Mouse (Mus musculus) midbrain, embryonic 13.5 days (tissue): ENCODE data around the gene Asb11. TPM values are rescaled to one million over a fixed set of nuclear protein-coding genes. Genes with fewer than 3 reads are reported as not detected.

Experiments used
- ATAC-seq: fragments of 200-750 bp; cut with Nextera tagmentation; 2 replicates; pipeline ENCODE4 v1.8.0; 2017; ENCODE audit warnings: mild to moderate bottlenecking, moderate TSS enrichment, moderate library complexity
- H3K27ac ChIP-seq: fragments of 300-500 bp; sonication (generic); 2 replicates; pipeline ENCODE4 v1.5.1; 2015; ENCODE audit warnings: inconsistent platforms, mild to moderate bottlenecking, moderate library complexity
- H3K27me3 ChIP-seq: fragments of 300-500 bp; sonication (generic); 2 replicates; pipeline ENCODE4 v1.6.1; 2015; ENCODE audit warnings: mild to moderate bottlenecking, inconsistent platforms
- H3K36me3 ChIP-seq: fragments of 300-500 bp; sonication (generic); 2 replicates; pipeline ENCODE4 v1.6.1; 2015; ENCODE audit warnings: mild to moderate bottlenecking, inconsistent platforms
- H3K4me1 ChIP-seq: fragments of 300-500 bp; sonication (generic); replicated peaks from 2 replicates; pipeline ENCODE4 v1.6.1; 2015; ENCODE audit warnings: inconsistent platforms
- H3K4me2 ChIP-seq: fragments of 300-500 bp; sonication (generic); replicated peaks from 2 replicates; pipeline ENCODE4 v1.6.1; 2015; ENCODE audit warnings: moderate library complexity, mild to moderate bottlenecking, inconsistent platforms
- H3K4me3 ChIP-seq: fragments of 300-500 bp; sonication (generic); replicated peaks from 2 replicates; pipeline ENCODE4 v1.5.1; 2015; ENCODE audit warnings: mild to moderate bottlenecking, inconsistent platforms
- H3K9ac ChIP-seq: fragments of 300-500 bp; sonication (generic); replicated peaks from 2 replicates; pipeline ENCODE4 v1.6.1; 2015; ENCODE audit warnings: mild to moderate bottlenecking, inconsistent platforms
- H3K9me3 ChIP-seq: fragments of 300-500 bp; sonication (generic); 2 replicates; pipeline ENCODE4 v1.6.1; 2016; ENCODE audit warnings: mild to moderate bottlenecking, inconsistent platforms
- WGBS: fragments of 180-500 bp; shearing (Covaris S2); methylation state at CpG from one replicate; pipeline ENCODE4 v1.1.7; 2015; 5-methylcytosine and 5-hydroxymethylcytosine counted together
- polyA plus RNA-seq: library from polyadenylated mRNA; unstranded; fragments of >200 nt; fragmentation: Nextera tagmentation; extraction: Ambion mirVana; gene quantifications from 2 replicates; pipeline ENCODE4 v1.2.1, GENCODE M21; 2015

Asb11 gene
- polyA plus RNA-seq, 1 experiment from 2014 or later, result not detected

GRCm38 (mm10) chrX:164446106-164446551 is 9.3 kb downstream of the Asb11 start:
- Histone ChIP-seq H3K9me3 (no peaks in the 10 kb centered on the region), H3K27ac (no peak overlapping the region), H3K4me3 (no peak overlapping the region), H3K9ac (no peak overlapping the region), H3K4me2 (no peak overlapping the region), H3K4me1 (no peaks in the 10 kb centered on the region), H3K27me3 (peaks cover 11% of the 10 kb centered on the region; the same call in 1 of the 2 replicates), H3K36me3 (no peaks in the 10 kb centered on the region)
- ATAC-seq, result no peak
- WGBS, result 88% methylated on average over 10 of the region's 10 CpGs

GRCm38 (mm10) chrX:164446835-164447681 is 10.3 kb downstream of the Asb11 start:
- H3K4me1 ChIP-seq, result no peaks in the 10 kb centered on the region
- no peak for ATAC-seq
- no peak overlapping the region for H3K9ac ChIP-seq
- 91% methylated on average over 9 of the region's 9 CpGs for WGBS
- H3K36me3 ChIP-seq, result no peaks in the 10 kb centered on the region
- peaks cover 6% of the 10 kb centered on the region; the same call in 1 of the 2 replicates for H3K27me3 ChIP-seq
- no peaks in the 10 kb centered on the region for H3K9me3 ChIP-seq
- no peak overlapping the region for H3K4me2 ChIP-seq
- no peak overlapping the region for H3K4me3 ChIP-seq
- H3K27ac ChIP-seq, result no peak overlapping the region

GRCm38 (mm10) chrX:164447682-164448071 is 10.9 kb downstream of the Asb11 start:
- no peaks in the 10 kb centered on the region for H3K9me3 ChIP-seq
- no peak overlapping the region for H3K9ac ChIP-seq
- no peak overlapping the region for H3K4me3 ChIP-seq
- H3K36me3 ChIP-seq, result no peaks in the 10 kb centered on the region
- H3K27ac ChIP-seq, result no peak overlapping the region
- no peaks in the 10 kb centered on the region for H3K4me1 ChIP-seq
- WGBS, result 81% methylated on average over 2 of the region's 2 CpGs
- peaks cover 6% of the 10 kb centered on the region; the same call in 1 of the 2 replicates for H3K27me3 ChIP-seq
- no peak for ATAC-seq
- no peak overlapping the region for H3K4me2 ChIP-seq

GRCm38 (mm10) chrX:164449201-164449600 is 12.4 kb downstream of the Asb11 start:
- Histone ChIP-seq H3K4me1 (no peaks in the 10 kb centered on the region), H3K9ac (no peak overlapping the region), H3K27ac (no peak overlapping the region), H3K9me3 (no peaks in the 10 kb centered on the region), H3K36me3 (no peaks in the 10 kb centered on the region), H3K27me3 (peaks cover under 1% of the 10 kb centered on the region; the same call in 1 of the 2 replicates), H3K4me2 (no peak overlapping the region), H3K4me3 (no peak overlapping the region)
- ATAC-seq, result no peak
- WGBS, result 38% methylated on average over 3 of the region's 3 CpGs

- H3K4me3 ChIP-seq, result no peak overlapping the region
- no peaks in the 10 kb centered on the region for H3K36me3 ChIP-seq
- no peaks in the 10 kb centered on the region for H3K9me3 ChIP-seq
- no peak overlapping the region for H3K9ac ChIP-seq
- no peak overlapping the region for H3K4me2 ChIP-seq
- no peaks in the 10 kb centered on the region for H3K4me1 ChIP-seq
- no peak for ATAC-seq
- 77% methylated on average over 6 of the region's 6 CpGs for WGBS
- no peak overlapping the region for H3K27ac ChIP-seq
- no peaks in the 10 kb centered on the region; the same call in 1 of the 2 replicates for H3K27me3 ChIP-seq
These were observed 22.5 kb downstream of the Asb11 start for GRCm38 (mm10) chrX:164459205-164459878.

GRCm38 (mm10) chrX:164502258-164502657 is 65.5 kb downstream of the Asb11 start:
- H3K4me1 ChIP-seq, result no peaks in the 10 kb centered on the region
- ATAC-seq, result no peak
- no peak overlapping the region for H3K9ac ChIP-seq
- H3K36me3 ChIP-seq, result no peaks in the 10 kb centered on the region
- no peak overlapping the region for H3K27ac ChIP-seq
- H3K27me3 ChIP-seq, result peaks cover 3% of the 10 kb centered on the region; the same call in 1 of the 2 replicates
- H3K4me3 ChIP-seq, result no peak overlapping the region
- no peaks in the 10 kb centered on the region for H3K9me3 ChIP-seq
- H3K4me2 ChIP-seq, result no peak overlapping the region
- 62% methylated on average over 2 of the region's 2 CpGs for WGBS

- H3K27me3 ChIP-seq, result peaks cover 3% of the 10 kb centered on the region; the same call in 1 of the 2 replicates
- no peak within 1 kb of the TSS for H3K27ac ChIP-seq
- no peak within 1 kb of the TSS for H3K9ac ChIP-seq
- H3K4me2 ChIP-seq, result no peak within 1 kb of the TSS
- no peak for ATAC-seq
- no peaks in the 10 kb centered on the region for H3K9me3 ChIP-seq
- H3K4me3 ChIP-seq, result no peak within 1 kb of the TSS
- H3K4me1 ChIP-seq, result no peaks in the 10 kb centered on the region
- no peaks in the 10 kb centered on the region for H3K36me3 ChIP-seq
- 77% methylated on average over 10 of the region's 10 CpGs for WGBS
These were observed 69.1 kb downstream of the Asb11 start, which contains the start of gene Asb9 for GRCm38 (mm10) chrX:164505709-164506498. Gene Asb9, plus strand, starts transcription at chrX:164506327.

GRCm38 (mm10) chrX:164507068-164507467 is 70.3 kb downstream of the Asb11 start:
- no peak for ATAC-seq
- WGBS, result 68% methylated on average over 4 of the region's 4 CpGs
- H3K9me3 ChIP-seq, result no peaks in the 10 kb centered on the region

GRCm38 (mm10) chrX:164508728-164509127 is 71.9 kb downstream of the Asb11 start:
- ATAC-seq, result no peak
- 70% methylated on average over 3 of the region's 3 CpGs for WGBS
- no peaks in the 10 kb centered on the region for H3K4me1 ChIP-seq
- no peak overlapping the region for H3K27ac ChIP-seq
- no peak overlapping the region for H3K4me2 ChIP-seq
- H3K9ac ChIP-seq, result no peak overlapping the region
- peaks cover 4% of the 10 kb centered on the region; the same call in 1 of the 2 replicates for H3K27me3 ChIP-seq
- no peaks in the 10 kb centered on the region for H3K36me3 ChIP-seq
- H3K9me3 ChIP-seq, result no peaks in the 10 kb centered on the region
- H3K4me3 ChIP-seq, result no peak overlapping the region

More at GRCm38 (mm10) chrX:164507068-164507467, 70.3 kb downstream of the Asb11 start:
- H3K9ac ChIP-seq, result no peak overlapping the region
- no peaks in the 10 kb centered on the region for H3K4me1 ChIP-seq
- H3K4me3 ChIP-seq, result no peak overlapping the region
- H3K4me2 ChIP-seq, result no peak overlapping the region
- no peak overlapping the region for H3K27ac ChIP-seq
- no peaks in the 10 kb centered on the region for H3K36me3 ChIP-seq
- peaks cover 2% of the 10 kb centered on the region; the same call in 1 of the 2 replicates for H3K27me3 ChIP-seq
